Mouse (Mus musculus) olfactory bulb, adult 2 months (tissue): ENCODE results near the gene Rab38.

Experiments used
- CTCF ChIP-seq: fragments of 200-500 bp; IDR thresholded peaks from 2 replicates; pipeline ENCODE4 v1.5.1; 2012; ENCODE audit warnings: low read depth, mild to moderate bottlenecking, low read length, moderate library complexity; ENCODE audit not compliant: insufficient read depth
- POLR2A ChIP-seq: fragments of 200-500 bp; IDR thresholded peaks from 2 replicates; pipeline ENCODE4 v1.6.1; 2012; ENCODE audit warnings: mild to moderate bottlenecking, low read depth, low read length, moderate library complexity; ENCODE audit not compliant: insufficient read depth

- TF ChIP-seq CTCF (no peak), POLR2A (no peak)
These were observed 92.4 kb downstream of the Rab38 start for GRCm38 (mm10) chr7:88522481-88522880.
